In genomic region chr17:47999812-48000211, GRCm38 (mm10) we compare ENCODE assay signal across 20 mouse cellular contexts. TPM values are rescaled to one million over a fixed set of nuclear protein-coding genes. Genes with fewer than 3 reads are reported as not detected.
A peak's percentile ranks its signal among the peaks of the same experiment; 100 is the strongest.
DNase-seq lines count a peak whose midpoint lies in the region; ATAC-seq and TF ChIP-seq lines count a peak whose summit lies in the region.
"Had no signal": no experiment of that assay in that cellular context is flagged by ENCODE, and none has a peak within 500 bp of the region (broad histone marks: within the 10 kb centered on the region; RNA-seq: fewer than 3 reads in every experiment).

No protein-coding gene starts in this region.

- no peak for TF ChIP-seq CTCF in lung, adult 2 months (IDR thresholded peaks at IDR 0.05; ENCODE audit: insufficient read depth, low read length)
- no peak for TF ChIP-seq CTCF in thymus, adult 2 months (IDR thresholded peaks at IDR 0.05; ENCODE audit: borderline replicate concordance, control insufficient read depth, extremely low read depth, insufficient read depth, low read length, poor library complexity)

- no peaks in the 10 kb centered on the region for H3K27me3 ChIP-seq in lung, embryonic 15.5 days
- no peaks in the 10 kb centered on the region for H3K27me3 ChIP-seq in intestine, embryonic 14.5 days (replicated peaks; ENCODE audit: control insufficient read depth, insufficient read depth, low read length)
- H3K27me3 ChIP-seq in liver, embryonic 13.5 days = no peaks in the 10 kb centered on the region
- no peaks in the 10 kb centered on the region for H3K27me3 ChIP-seq in thymus, adult 2 months (ENCODE audit: control insufficient read depth, insufficient read depth, low read length)
- H3K27me3 ChIP-seq: Patski had no signal

- no peak for TF ChIP-seq POLR2A in lung, adult 2 months (IDR thresholded peaks at IDR 0.05; ENCODE audit: borderline replicate concordance, extremely low read depth, low read depth, low read length)
- no peak for TF ChIP-seq POLR2A in thymus, adult 2 months (IDR thresholded peaks at IDR 0.05; ENCODE audit: control insufficient read depth, extremely low read depth, insufficient read depth, low read length, poor library complexity)

- H3K9ac ChIP-seq in lung, embryonic 15.5 days = no peak overlapping the region
- no peak overlapping the region for H3K9ac ChIP-seq in intestine, embryonic 14.5 days (ENCODE audit: low read length)
- H3K9ac ChIP-seq in liver, embryonic 13.5 days = peak overlapping the region; percentile 7
- H3K9ac ChIP-seq: neural tube, embryonic 12.5 days had no signal

- DNase-seq in lung, adult 2 months = no peak
- no peak for DNase-seq in intestine, embryonic 14.5 days (ENCODE audit: low spot score)
- no peak for DNase-seq in liver, embryonic 13.5 days
- DNase-seq in yolk sac, embryonic 10.5 days (ENCODE audit: low spot score) = peak; percentile 81
- no peak for DNase-seq in thymus, adult 2 months
- no peak for DNase-seq in adipocyte (ENCODE audit: low spot score)
- DNase-seq: adrenal gland, adult 2 months; cerebellum, adult 8-10 months; gastrocnemius, postnatal 25 days; kidney, postnatal 10 days had no signal

- no peak overlapping the region for H3K4me2 ChIP-seq in lung, embryonic 15.5 days
- H3K4me2 ChIP-seq in intestine, embryonic 14.5 days (ENCODE audit: low read length) = no peak overlapping the region
- H3K4me2 ChIP-seq in liver, embryonic 13.5 days = peak overlapping the region; percentile 73
- H3K4me2 ChIP-seq: neural tube, embryonic 12.5 days had no signal

- H3K4me1 ChIP-seq in lung, embryonic 15.5 days = peaks cover 35% of the 10 kb centered on the region
- H3K4me1 ChIP-seq in lung, adult 2 months (ENCODE audit: control insufficient read depth, insufficient read depth, low read length) = peaks cover 3% of the 10 kb centered on the region; the same call in 1 of the 2 replicates
- H3K4me1 ChIP-seq in intestine, embryonic 14.5 days (replicated peaks; ENCODE audit: control insufficient read depth, insufficient read depth, low read length) = peaks cover 28% of the 10 kb centered on the region
- H3K4me1 ChIP-seq in liver, embryonic 13.5 days (replicated peaks) = peaks cover 60% of the 10 kb centered on the region
- peaks cover 21% of the 10 kb centered on the region for H3K4me1 ChIP-seq in thymus, adult 2 months (replicated peaks; ENCODE audit: control insufficient read depth, insufficient read depth, low read length)

- H3K27ac ChIP-seq in lung, embryonic 15.5 days = peak overlapping the region; percentile 79
- H3K27ac ChIP-seq in intestine, embryonic 14.5 days (ENCODE audit: low read depth) = peak overlapping the region; percentile 33; the same call in 1 of the 2 replicates
- peak overlapping the region; percentile 43 for H3K27ac ChIP-seq in liver, embryonic 13.5 days
- no peak overlapping the region for H3K27ac ChIP-seq in thymus, adult 2 months (ENCODE audit: control insufficient read depth, insufficient read depth, low read length)
- H3K27ac ChIP-seq: macrophage; neural tube, embryonic 12.5 days had no signal

- H3K4me3 ChIP-seq in lung, embryonic 15.5 days = no peak overlapping the region
- H3K4me3 ChIP-seq in lung, adult 2 months (replicated peaks; ENCODE audit: extremely low read depth, low read depth, low read length) = no peak overlapping the region
- no peak overlapping the region for H3K4me3 ChIP-seq in intestine, embryonic 14.5 days (ENCODE audit: low read depth, low read length)
- H3K4me3 ChIP-seq in liver, embryonic 13.5 days (replicated peaks) = 0 out of 2 replicates have a peak overlapping the region, but pooled peaks have one; percentile 4
- no peak overlapping the region for H3K4me3 ChIP-seq in thymus, adult 2 months (ENCODE audit: control insufficient read depth, insufficient read depth, low read length)
- H3K4me3 ChIP-seq: erythroblast, embryonic 14.5 days; neural tube, embryonic 12.5 days had no signal

- no peaks in the 10 kb centered on the region for H3K36me3 ChIP-seq in lung, embryonic 15.5 days
- H3K36me3 ChIP-seq in intestine, embryonic 14.5 days (ENCODE audit: control insufficient read depth, insufficient read depth, low read length) = no peaks in the 10 kb centered on the region
- H3K36me3 ChIP-seq in liver, embryonic 13.5 days = no peaks in the 10 kb centered on the region
- no peaks in the 10 kb centered on the region for H3K36me3 ChIP-seq in thymus, adult 2 months (ENCODE audit: control insufficient read depth, insufficient read depth, low read length)
- H3K36me3 ChIP-seq: neural tube, embryonic 12.5 days had no signal

- no peak for ATAC-seq in lung, embryonic 15.5 days (ENCODE audit: borderline replicate concordance, extremely low read depth, low FRiP score, low TSS enrichment)
- peak; percentile 43; the same call in 1 of the 2 replicates for ATAC-seq in intestine, embryonic 14.5 days (replicated peaks; ENCODE audit: low FRiP score, low TSS enrichment, low read depth)
- peak; percentile 77 for ATAC-seq in liver, embryonic 13.5 days (ENCODE audit: low read depth)
- ATAC-seq: CD4-positive, CD25-positive, alpha-beta regulatory T cell, adult 4 months; hindbrain, embryonic 16.5 days; Patski had no signal

- H3K9me3 ChIP-seq in lung, embryonic 15.5 days = no peaks in the 10 kb centered on the region
- H3K9me3 ChIP-seq in intestine, embryonic 14.5 days (ENCODE audit: control insufficient read depth, low read length) = no peaks in the 10 kb centered on the region
- H3K9me3 ChIP-seq in liver, embryonic 13.5 days (replicated peaks) = no peaks in the 10 kb centered on the region
- H3K9me3 ChIP-seq: neural tube, embryonic 12.5 days had no signal

- WGBS in lung, embryonic 15.5 days = 36% methylated on average over 3 of the region's 3 CpGs
- 58% methylated on average over 3 of the region's 3 CpGs for WGBS in lung, adult 2 months
- 54% methylated on average over 3 of the region's 3 CpGs for WGBS in intestine, embryonic 14.5 days
- 6% methylated on average over 3 of the region's 3 CpGs for WGBS in liver, embryonic 13.5 days (ENCODE audit: insufficient replicate concordance)
- WGBS in thymus, adult 2 months = 93% methylated on average over 3 of the region's 3 CpGs

RNA-seq across cellular contexts. Expression of gene 1700122O11Rik, which starts 38.3 kb away (rescaled TPM):
- polyA plus RNA-seq in lung, embryonic 15.5 days (2015; fragmentation: Nextera tagmentation; extraction: Ambion mirVana) = not detected in 2 replicates
- not detected in 2 replicates for polyA plus RNA-seq in lung, adult 2 months (2012; rRNA removed)
- polyA plus RNA-seq in intestine, embryonic 14.5 days (2014; fragmentation: Nextera tagmentation; extraction: Ambion mirVana) = not detected in 2 replicates
- polyA plus RNA-seq in liver, embryonic 13.5 days (2015; fragmentation: Nextera tagmentation; extraction: Ambion mirVana) = not detected in 2 replicates
- not detected in 2 replicates for polyA plus RNA-seq in thymus, adult 2 months (2012; rRNA removed)
- polyA plus RNA-seq: adrenal gland, adult 2 months; CD4-positive, CD25-positive, alpha-beta regulatory T cell, adult 4 months; erythroblast, embryonic 14.5 days; heart, embryonic 16.5 days; hindbrain, embryonic 16.5 days; macrophage; midbrain, postnatal 0 days; neural tube, embryonic 12.5 days; Patski; small intestine, adult 2 months had no signal
